Mouse (Mus musculus): ENCODE data around the gene Dnaic2.

Dnaic2 gene

GRCm38 (mm10) chr11:114747564-114748138, 20.4 kb downstream of the Dnaic2 start:
- no peak for DNase-seq (ENCODE audit: low spot score)

- no peak for DNase-seq (ENCODE audit: low spot score)
Observed at GRCm38 (mm10) chr11:114764820-114765818, 37.9 kb downstream of the Dnaic2 start, which contains the start of gene Kif19a. Gene Kif19a, plus strand, starts transcription at chr11:114765388.

- no peak for DNase-seq (ENCODE audit: low spot score)
Observed at GRCm38 (mm10) chr11:114769911-114770310, 42.7 kb downstream of the Dnaic2 start.

- DNase-seq (ENCODE audit: low spot score): no peak
Observed at GRCm38 (mm10) chr11:114771896-114772295, 44.7 kb downstream of the Dnaic2 start.

GRCm38 (mm10) chr11:114780076-114780475, 52.9 kb downstream of the Dnaic2 start:
- no peak for DNase-seq (ENCODE audit: low spot score)

- no peak for DNase-seq (ENCODE audit: low spot score)
Observed at GRCm38 (mm10) chr11:114785892-114786291, 58.7 kb downstream of the Dnaic2 start.

GRCm38 (mm10) chr11:114786326-114786725, 59.1 kb downstream of the Dnaic2 start:
- DNase-seq (ENCODE audit: low spot score): no peak

- DNase-seq (ENCODE audit: low spot score): no peak
Observed at GRCm38 (mm10) chr11:114787611-114788010, 60.4 kb downstream of the Dnaic2 start.

- no peak for DNase-seq (ENCODE audit: low spot score)
Observed at GRCm38 (mm10) chr11:114789061-114789714, 62.0 kb downstream of the Dnaic2 start.

- DNase-seq (ENCODE audit: low spot score): no peak
Observed at GRCm38 (mm10) chr11:114789716-114790115, 62.5 kb downstream of the Dnaic2 start.

- no peak for DNase-seq (ENCODE audit: low spot score)
Observed at GRCm38 (mm10) chr11:114790171-114790570, 63.0 kb downstream of the Dnaic2 start.

- no peak for DNase-seq (ENCODE audit: low spot score)
Observed at GRCm38 (mm10) chr11:114790841-114791240, 63.6 kb downstream of the Dnaic2 start.

GRCm38 (mm10) chr11:114791351-114791889, 64.2 kb downstream of the Dnaic2 start:
- DNase-seq (ENCODE audit: low spot score): no peak

GRCm38 (mm10) chr11:114791891-114792411, 64.7 kb downstream of the Dnaic2 start:
- no peak for DNase-seq (ENCODE audit: low spot score)

GRCm38 (mm10) chr11:114792931-114793494, 65.8 kb downstream of the Dnaic2 start:
- no peak for DNase-seq (ENCODE audit: low spot score)

- DNase-seq (ENCODE audit: low spot score): no peak
Observed at GRCm38 (mm10) chr11:114793868-114794545, 66.8 kb downstream of the Dnaic2 start.

GRCm38 (mm10) chr11:114794691-114795090, 67.5 kb downstream of the Dnaic2 start:
- no peak for DNase-seq (ENCODE audit: low spot score)

- peak; percentile 95 for DNase-seq (ENCODE audit: low spot score)
Observed at GRCm38 (mm10) chr11:114795231-114795746, 68.1 kb downstream of the Dnaic2 start.

GRCm38 (mm10) chr11:114795848-114796322, 68.7 kb downstream of the Dnaic2 start, which contains the start of gene Btbd17:
Gene Btbd17, minus strand, starts transcription at chr11:114795945.
- no peak for DNase-seq (ENCODE audit: low spot score)

GRCm38 (mm10) chr11:114797176-114797575, 70.0 kb downstream of the Dnaic2 start:
- no peak for DNase-seq (ENCODE audit: low spot score)

- no peak for DNase-seq (ENCODE audit: low spot score)
Observed at GRCm38 (mm10) chr11:114797981-114798380, 70.8 kb downstream of the Dnaic2 start.
